Mouse (Mus musculus) heart, adult 2 months (tissue): ENCODE data around the gene Rnf187.

ENCODE experiments used
- EP300 ChIP-seq: fragments of 200-500 bp; IDR thresholded peaks from 2 replicates; pipeline ENCODE4 v1.6.1; 2011; ENCODE audit warnings: low read depth, low read length, control low read depth; ENCODE audit not compliant: insufficient read depth
- POLR2A ChIP-seq: fragments of 200-500 bp; IDR thresholded peaks from 2 replicates; pipeline ENCODE4 v1.6.1; 2011; ENCODE audit warnings: mild to moderate bottlenecking, low read depth, low read length, control low read depth; ENCODE audit not compliant: insufficient read depth

DNA sequence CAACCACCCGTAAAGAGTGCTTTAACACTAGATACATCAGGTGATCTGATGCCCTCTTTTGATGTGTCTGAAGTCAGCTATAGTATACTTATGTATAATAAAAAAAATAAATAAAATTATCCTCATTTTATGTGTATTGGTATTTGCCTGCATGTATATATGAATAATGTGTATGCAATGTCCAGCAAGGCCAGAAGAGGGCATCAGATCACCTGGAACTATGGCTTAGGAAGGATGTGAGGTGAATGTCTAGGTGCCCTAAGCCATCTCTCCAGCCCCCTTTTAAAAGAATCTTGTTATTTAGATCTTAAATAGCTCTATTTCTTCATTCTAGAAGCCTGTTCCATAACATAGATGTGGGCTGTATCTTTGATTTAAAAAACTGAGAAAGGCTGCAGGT lies 28.6 kb upstream of the Rnf187 start:
- TF ChIP-seq EP300 (no peak), POLR2A (no peak)
